Mouse (Mus musculus) midbrain, embryonic 13.5 days (tissue): Measurements from ENCODE around the gene Rilp. TPM values are rescaled to one million over a fixed set of nuclear protein-coding genes. Genes with fewer than 3 reads are reported as not detected.

ENCODE experiments used
- ATAC-seq: fragments of 200-750 bp; cut with Nextera tagmentation; 2 replicates; pipeline ENCODE4 v1.8.0; 2017; ENCODE audit warnings: mild to moderate bottlenecking, moderate TSS enrichment, moderate library complexity
- H3K27ac ChIP-seq: fragments of 300-500 bp; sonication (generic); 2 replicates; pipeline ENCODE4 v1.5.1; 2015; ENCODE audit warnings: inconsistent platforms, mild to moderate bottlenecking, moderate library complexity
- H3K27me3 ChIP-seq: fragments of 300-500 bp; sonication (generic); 2 replicates; pipeline ENCODE4 v1.6.1; 2015; ENCODE audit warnings: mild to moderate bottlenecking, inconsistent platforms
- H3K36me3 ChIP-seq: fragments of 300-500 bp; sonication (generic); 2 replicates; pipeline ENCODE4 v1.6.1; 2015; ENCODE audit warnings: mild to moderate bottlenecking, inconsistent platforms
- H3K4me1 ChIP-seq: fragments of 300-500 bp; sonication (generic); replicated peaks from 2 replicates; pipeline ENCODE4 v1.6.1; 2015; ENCODE audit warnings: inconsistent platforms
- H3K4me2 ChIP-seq: fragments of 300-500 bp; sonication (generic); replicated peaks from 2 replicates; pipeline ENCODE4 v1.6.1; 2015; ENCODE audit warnings: moderate library complexity, mild to moderate bottlenecking, inconsistent platforms
- H3K4me3 ChIP-seq: fragments of 300-500 bp; sonication (generic); replicated peaks from 2 replicates; pipeline ENCODE4 v1.5.1; 2015; ENCODE audit warnings: mild to moderate bottlenecking, inconsistent platforms
- H3K9ac ChIP-seq: fragments of 300-500 bp; sonication (generic); replicated peaks from 2 replicates; pipeline ENCODE4 v1.6.1; 2015; ENCODE audit warnings: mild to moderate bottlenecking, inconsistent platforms
- H3K9me3 ChIP-seq: fragments of 300-500 bp; sonication (generic); 2 replicates; pipeline ENCODE4 v1.6.1; 2016; ENCODE audit warnings: mild to moderate bottlenecking, inconsistent platforms
- WGBS: fragments of 180-500 bp; shearing (Covaris S2); methylation state at CpG from one replicate; pipeline ENCODE4 v1.1.7; 2015; 5-methylcytosine and 5-hydroxymethylcytosine counted together
- polyA plus RNA-seq: library from polyadenylated mRNA; unstranded; fragments of >200 nt; fragmentation: Nextera tagmentation; extraction: Ambion mirVana; gene quantifications from 2 replicates; pipeline ENCODE4 v1.2.1, GENCODE M21; 2015

Rilp gene
- 0.97 and 1.2 TPM in 2 replicates for polyA plus RNA-seq

DNA sequence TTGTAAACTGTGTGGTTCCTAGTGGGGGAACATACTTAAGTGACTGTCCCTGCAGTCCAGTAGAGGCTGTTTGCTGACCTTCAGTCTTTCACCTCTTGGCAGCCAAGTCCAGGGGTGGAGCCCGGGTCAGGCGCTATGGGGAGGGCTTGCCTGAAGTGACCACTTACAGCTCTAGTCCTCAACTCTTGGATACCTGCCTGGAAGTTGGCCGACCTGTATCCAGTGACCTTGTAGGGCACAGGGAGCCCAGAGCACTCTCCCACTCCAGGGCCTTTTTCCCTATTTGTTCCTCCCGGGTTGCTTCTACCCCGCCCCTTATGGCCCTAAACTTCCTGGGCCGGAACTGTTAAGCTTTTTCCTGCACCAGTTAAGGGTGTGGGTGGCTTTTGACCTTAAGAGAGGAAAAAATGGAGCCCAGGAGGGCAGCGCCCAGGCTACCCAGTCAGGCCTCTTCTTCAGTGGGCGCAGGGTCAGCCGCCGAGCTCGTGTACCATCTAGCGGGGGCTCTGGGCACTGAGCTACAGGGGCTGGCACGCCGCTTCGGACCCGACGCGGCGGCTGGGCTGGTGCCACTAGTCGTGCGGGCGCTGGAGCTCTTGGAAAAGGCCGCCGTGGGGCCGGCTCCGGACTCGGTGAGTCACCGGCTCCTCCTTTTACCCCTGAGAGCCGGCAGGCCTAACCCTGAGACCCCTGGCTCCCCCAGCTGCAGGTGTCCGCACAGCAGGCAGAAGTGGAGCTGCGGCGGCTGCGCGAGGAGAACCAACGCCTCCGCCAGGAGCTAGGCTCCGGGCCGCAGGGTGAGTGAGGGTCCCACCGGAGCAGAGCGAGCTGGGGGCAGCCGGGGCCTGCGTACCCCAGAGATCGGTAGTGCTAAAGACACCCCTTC is at the start of gene Rilp:
Rilp (plus strand) TSS at position 354 of the 886 bp plus-strand sequence.
- H3K4me1 ChIP-seq = peaks cover 17% of the 10 kb centered on the region
- peak within 1 kb of the TSS; percentile 51 for H3K4me3 ChIP-seq
- ATAC-seq = peak; percentile 81
- peaks cover 55% of the 10 kb centered on the region for H3K36me3 ChIP-seq
- H3K9me3 ChIP-seq = no peaks in the 10 kb centered on the region
- H3K27me3 ChIP-seq = no peaks in the 10 kb centered on the region
- WGBS = 3% methylated on average over 43 of the region's 43 CpGs
- peak within 1 kb of the TSS; percentile 59 for H3K27ac ChIP-seq
- peak within 1 kb of the TSS; percentile 60 for H3K9ac ChIP-seq
- H3K4me2 ChIP-seq = peak within 1 kb of the TSS; percentile 70

DNA sequence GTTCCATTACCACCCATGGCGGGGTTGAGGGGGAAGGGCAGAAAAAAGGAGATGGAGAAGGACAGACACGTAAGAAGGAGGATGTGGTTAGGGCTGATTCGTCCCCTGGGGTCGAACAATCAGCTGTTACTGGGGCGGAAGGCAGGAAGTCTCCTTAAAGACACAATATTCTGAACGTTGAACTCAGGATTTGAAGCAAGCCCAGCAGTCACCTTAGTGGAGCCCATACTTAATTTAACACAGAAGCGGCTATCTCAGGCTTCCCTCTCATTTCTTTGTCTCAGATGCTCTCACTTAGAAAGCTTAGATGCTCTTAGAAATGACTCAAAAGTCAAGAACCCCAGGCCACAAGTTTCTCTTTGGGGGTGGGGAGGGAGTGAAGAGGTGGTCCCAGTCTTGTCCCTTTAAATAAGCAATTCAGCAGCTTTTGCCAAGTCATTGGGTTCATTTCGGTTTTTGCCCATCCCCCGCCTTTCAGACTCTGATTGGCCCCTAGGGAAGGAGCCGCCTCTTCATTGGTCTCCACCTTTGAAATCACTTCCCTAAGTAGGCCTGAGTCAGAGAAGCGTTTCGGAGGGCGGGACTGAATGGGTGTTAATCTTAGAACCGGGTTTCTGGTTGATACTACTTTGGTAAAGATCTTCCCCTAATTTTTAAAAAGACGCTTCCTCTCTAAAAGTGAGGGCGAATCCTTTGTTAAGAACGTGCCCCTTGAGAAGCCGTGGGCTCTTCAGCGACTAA is 49.6 kb upstream of the Rilp start:
- 2% methylated on average over 19 of the region's 19 CpGs for WGBS
- Histone ChIP-seq H3K4me1 (peaks cover 36% of the 10 kb centered on the region), H3K27me3 (no peaks in the 10 kb centered on the region; the same call in 1 of the 2 replicates), H3K36me3 (peaks cover 8% of the 10 kb centered on the region), H3K4me2 (peak overlapping the region; percentile 98), H3K27ac (peak overlapping the region; percentile 81), H3K9ac (peak overlapping the region; percentile 56), H3K4me3 (peak overlapping the region; percentile 85), H3K9me3 (no peaks in the 10 kb centered on the region)
- no peak for ATAC-seq

DNA sequence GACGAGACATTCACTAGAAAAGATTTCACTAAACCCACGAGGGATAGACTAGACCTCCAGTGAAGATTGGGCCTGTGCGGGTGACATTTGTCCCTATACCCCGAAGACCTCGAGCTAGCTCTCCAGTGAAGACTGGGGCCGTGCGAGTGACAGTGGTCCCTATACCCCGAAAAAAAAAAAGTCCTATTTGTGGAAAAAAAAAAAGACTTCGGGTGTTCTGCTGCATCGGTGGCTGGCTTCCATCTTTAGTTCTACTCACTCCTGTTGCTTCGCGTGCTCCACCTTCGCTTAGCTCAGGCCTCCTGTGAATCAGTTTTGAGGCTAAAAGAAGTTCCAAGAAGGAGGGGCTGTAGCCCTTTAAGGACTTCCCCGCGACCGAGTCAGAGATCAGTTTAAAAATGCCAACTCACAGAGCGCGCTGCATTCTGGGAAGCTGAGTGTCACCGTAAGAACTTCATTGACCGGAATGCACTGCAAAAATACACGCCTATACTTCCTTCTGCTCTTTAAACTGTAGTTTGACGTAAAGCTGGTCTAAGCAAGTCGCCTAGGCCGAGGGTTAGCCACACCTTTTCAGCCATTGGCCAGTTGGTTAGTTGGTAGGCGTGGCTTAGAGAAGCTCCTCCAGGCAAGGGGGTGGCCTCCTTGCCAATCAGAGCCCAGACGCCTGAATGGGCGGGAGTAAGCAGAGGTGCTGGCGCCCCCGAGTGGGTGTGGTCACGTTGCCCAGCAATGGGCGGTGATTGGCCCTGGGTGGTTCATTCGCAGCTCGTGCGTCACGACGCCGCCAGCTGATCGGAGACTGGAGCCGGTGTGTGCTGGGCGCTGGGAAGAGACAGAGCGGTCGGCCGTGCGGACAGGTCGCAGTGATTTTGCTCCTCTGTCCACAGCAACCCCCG is 48.8 kb upstream of the Rilp start, which contains the start of gene Tlcd2:
Tlcd2 (plus strand) TSS at position 872 of the 899 bp plus-strand sequence.
- Histone ChIP-seq H3K4me1 (peaks cover 36% of the 10 kb centered on the region), H3K36me3 (peaks cover 16% of the 10 kb centered on the region), H3K9me3 (no peaks in the 10 kb centered on the region), H3K27ac (peak within 1 kb of the TSS; percentile 81), H3K9ac (peak within 1 kb of the TSS; percentile 81), H3K4me3 (peak within 1 kb of the TSS; percentile 85), H3K27me3 (no peaks in the 10 kb centered on the region; the same call in 1 of the 2 replicates), H3K4me2 (peak within 1 kb of the TSS; percentile 98)
- ATAC-seq = peak; percentile 97
- whole genome bisulfite sequencing = under 1% methylated on average over 46 of the region's 46 CpGs

DNA sequence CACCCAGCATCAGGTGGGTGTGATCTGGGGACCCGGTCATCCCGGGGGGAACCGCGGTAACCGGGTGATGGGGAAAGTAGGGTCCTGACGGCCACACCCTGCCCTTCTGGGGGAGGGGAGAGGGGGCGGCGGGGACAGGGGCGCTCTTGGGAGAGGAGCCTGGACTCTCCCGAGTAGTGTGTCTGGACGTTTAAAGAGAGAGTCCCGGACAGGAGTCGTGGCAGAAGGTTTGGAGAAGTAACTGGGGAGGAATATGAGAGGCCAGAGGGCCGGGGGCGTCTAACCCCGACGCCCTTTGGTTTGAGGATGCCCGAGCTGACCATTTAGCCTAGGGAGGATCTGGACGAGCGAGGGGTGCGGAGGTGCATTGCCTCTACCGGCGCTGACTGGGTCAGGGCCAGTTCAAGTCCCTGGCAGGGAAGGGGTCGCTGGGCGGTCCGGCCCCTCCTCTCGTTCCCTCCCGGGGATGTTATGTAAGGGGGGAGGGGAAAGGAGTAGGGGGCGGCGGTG is 48.1 kb upstream of the Rilp start:
- H3K9ac ChIP-seq = peak overlapping the region; percentile 81
- no peaks in the 10 kb centered on the region for H3K9me3 ChIP-seq
- peak overlapping the region; percentile 69 for H3K27ac ChIP-seq
- peak; percentile 59 for ATAC-seq
- peaks cover 19% of the 10 kb centered on the region for H3K36me3 ChIP-seq
- peak overlapping the region; percentile 98 for H3K4me2 ChIP-seq
- H3K4me1 ChIP-seq = peaks cover 36% of the 10 kb centered on the region
- H3K27me3 ChIP-seq = no peaks in the 10 kb centered on the region; the same call in 1 of the 2 replicates
- under 1% methylated on average over 27 of the region's 30 CpGs for WGBS
- peak overlapping the region; percentile 85 for H3K4me3 ChIP-seq

DNA sequence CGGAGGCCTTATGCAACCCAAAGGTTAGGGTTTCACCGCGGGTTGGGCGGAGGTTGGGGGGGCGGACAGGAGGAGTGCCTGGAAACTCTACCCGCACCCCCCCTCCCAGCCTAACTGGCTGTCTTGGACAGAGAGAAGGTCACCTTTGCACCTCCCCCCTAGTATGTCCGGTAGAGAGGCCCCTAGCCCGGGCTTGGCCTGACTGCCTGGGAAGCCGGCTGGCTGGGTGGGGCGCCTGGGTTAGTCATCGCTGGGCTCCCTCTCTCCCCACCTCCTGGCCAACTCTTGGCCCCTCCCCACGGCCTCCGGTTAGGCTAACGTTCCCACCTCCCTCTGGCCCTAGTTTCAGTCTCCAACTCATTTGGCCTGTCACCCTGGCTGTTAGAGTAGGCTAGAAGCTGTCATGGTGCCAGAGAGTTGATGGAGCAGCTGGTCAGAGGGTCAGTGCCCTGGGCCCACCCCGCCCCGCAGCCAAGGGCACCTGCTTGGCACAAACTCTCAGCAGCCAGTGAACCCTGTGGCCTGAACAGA is 47.6 kb upstream of the Rilp start:
- Histone ChIP-seq H3K27me3 (no peaks in the 10 kb centered on the region; the same call in 1 of the 2 replicates), H3K9me3 (no peaks in the 10 kb centered on the region), H3K36me3 (peaks cover 19% of the 10 kb centered on the region), H3K9ac (peak overlapping the region; percentile 81), H3K4me3 (peak overlapping the region; percentile 85), H3K4me2 (peak overlapping the region; percentile 98), H3K27ac (no peak overlapping the region), H3K4me1 (peaks cover 36% of the 10 kb centered on the region)
- 0 out of 2 replicates have a peak, but pooled peaks have one; percentile 8 for ATAC-seq
- 5% methylated on average over 15 of the region's 16 CpGs for WGBS

DNA sequence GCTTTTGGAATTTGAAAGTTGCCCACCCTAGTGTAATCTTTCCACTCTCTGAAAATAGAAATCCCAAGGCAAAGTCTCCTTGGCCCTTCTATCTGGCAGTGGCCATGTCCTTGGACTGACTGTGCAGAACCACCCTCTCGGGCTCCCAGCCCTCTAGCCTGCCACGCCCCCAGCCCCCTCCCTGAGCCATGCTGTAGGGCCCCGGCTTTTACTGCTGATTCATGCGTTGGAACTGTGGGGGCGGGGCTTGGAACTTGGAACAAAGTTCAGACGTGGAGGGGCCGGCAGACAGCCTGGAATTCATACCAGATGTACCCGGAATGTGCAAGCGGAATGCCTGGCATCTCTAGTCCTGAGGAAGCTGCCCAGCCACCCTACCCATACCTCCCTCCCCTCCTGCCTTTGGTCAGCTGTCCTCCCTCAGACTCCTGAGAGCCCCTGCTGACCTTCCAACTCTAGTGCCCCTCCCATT is 47.0 kb upstream of the Rilp start:
- WGBS = 8% methylated on average over 9 of the region's 9 CpGs
- Histone ChIP-seq H3K4me2 (peak overlapping the region; percentile 98), H3K4me1 (peaks cover 41% of the 10 kb centered on the region), H3K9ac (no peak overlapping the region), H3K4me3 (peak overlapping the region; percentile 85), H3K27me3 (peaks cover 4% of the 10 kb centered on the region), H3K9me3 (no peaks in the 10 kb centered on the region), H3K27ac (no peak overlapping the region), H3K36me3 (peaks cover 19% of the 10 kb centered on the region)
- ATAC-seq = no peak

DNA sequence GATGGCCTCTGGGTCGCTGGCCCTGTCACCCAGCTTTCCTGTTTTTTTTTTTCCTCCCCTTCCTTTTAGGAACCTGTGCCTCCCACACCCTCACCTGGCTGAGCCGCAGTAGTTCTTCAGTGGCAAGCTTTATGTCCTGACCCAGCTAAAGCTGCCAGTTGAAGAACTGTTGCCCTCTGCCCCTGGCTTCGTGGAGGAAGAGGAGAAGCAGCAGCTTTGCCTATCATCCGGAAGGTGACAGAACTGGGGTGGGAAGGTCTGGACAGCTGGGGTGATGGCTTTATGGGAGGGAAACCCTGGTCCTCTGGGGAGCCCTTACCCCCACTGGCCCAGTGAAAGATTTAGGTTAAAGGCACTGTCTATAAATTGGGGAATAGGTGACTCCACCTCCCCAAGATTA is 46.3 kb upstream of the Rilp start:
- 77% methylated on average over 4 of the region's 4 CpGs for WGBS
- H3K9ac ChIP-seq = no peak overlapping the region
- no peak overlapping the region for H3K27ac ChIP-seq
- H3K4me3 ChIP-seq = no peak overlapping the region
- peaks cover 19% of the 10 kb centered on the region for H3K36me3 ChIP-seq
- ATAC-seq = no peak
- H3K9me3 ChIP-seq = no peaks in the 10 kb centered on the region
- peaks cover 4% of the 10 kb centered on the region for H3K27me3 ChIP-seq
- peaks cover 44% of the 10 kb centered on the region for H3K4me1 ChIP-seq
- no peak overlapping the region for H3K4me2 ChIP-seq

DNA sequence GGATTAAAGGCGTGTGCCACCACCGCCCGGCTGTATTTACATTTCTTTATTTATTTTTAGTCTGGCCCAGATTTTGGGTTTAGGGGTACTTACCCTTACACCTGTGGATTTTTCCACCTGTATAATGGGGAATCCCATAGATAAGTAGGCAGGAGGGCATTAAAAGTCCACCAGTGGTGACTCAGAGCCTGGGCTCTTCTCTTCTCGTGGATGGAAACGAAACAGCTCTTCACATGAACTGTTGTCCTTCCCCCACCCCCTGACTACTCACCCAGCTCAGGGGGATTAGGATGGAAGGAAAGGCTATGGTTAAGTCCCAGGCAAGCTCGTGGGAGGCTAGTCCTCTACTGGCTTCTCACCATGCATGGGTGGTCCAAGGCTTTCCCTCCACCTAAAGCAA is 45.5 kb upstream of the Rilp start:
- no peak for ATAC-seq
- WGBS = 87% methylated on average over 6 of the region's 6 CpGs

DNA sequence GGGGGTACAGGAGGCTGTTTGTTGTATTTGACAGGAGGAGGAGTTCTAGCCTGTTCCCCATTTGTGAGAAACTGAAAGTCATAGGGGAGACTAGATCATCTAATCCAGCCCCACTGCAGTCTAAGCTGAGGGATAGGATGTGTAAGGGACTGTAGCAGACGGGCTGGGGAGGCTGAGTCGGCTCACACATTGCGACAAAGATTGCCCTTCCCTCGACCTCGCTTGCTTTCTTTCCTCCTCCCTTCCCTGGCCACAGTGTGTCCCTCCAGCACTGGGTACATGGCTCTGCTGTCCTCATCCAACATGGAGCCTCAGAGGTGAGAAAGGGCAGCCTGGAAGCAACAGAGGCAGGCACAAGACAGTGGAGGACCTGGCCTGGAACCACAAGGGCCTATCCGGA is 44.8 kb upstream of the Rilp start:
- 88% methylated on average over 6 of the region's 6 CpGs for WGBS
- H3K4me1 ChIP-seq = peaks cover 37% of the 10 kb centered on the region
- no peak overlapping the region for H3K9ac ChIP-seq
- H3K27me3 ChIP-seq = peaks cover 7% of the 10 kb centered on the region
- H3K36me3 ChIP-seq = peaks cover 19% of the 10 kb centered on the region
- no peak overlapping the region for H3K27ac ChIP-seq
- no peak overlapping the region for H3K4me2 ChIP-seq
- H3K9me3 ChIP-seq = no peaks in the 10 kb centered on the region
- no peak overlapping the region for H3K4me3 ChIP-seq
- no peak for ATAC-seq

More for the DNA sequence above, 45.5 kb upstream of the Rilp start:
- H3K9me3 ChIP-seq = no peaks in the 10 kb centered on the region
- no peak overlapping the region for H3K27ac ChIP-seq
- H3K4me1 ChIP-seq = peaks cover 44% of the 10 kb centered on the region
- H3K9ac ChIP-seq = no peak overlapping the region
- no peak overlapping the region for H3K4me2 ChIP-seq
- H3K4me3 ChIP-seq = no peak overlapping the region
- peaks cover 7% of the 10 kb centered on the region for H3K27me3 ChIP-seq
- peaks cover 19% of the 10 kb centered on the region for H3K36me3 ChIP-seq

DNA sequence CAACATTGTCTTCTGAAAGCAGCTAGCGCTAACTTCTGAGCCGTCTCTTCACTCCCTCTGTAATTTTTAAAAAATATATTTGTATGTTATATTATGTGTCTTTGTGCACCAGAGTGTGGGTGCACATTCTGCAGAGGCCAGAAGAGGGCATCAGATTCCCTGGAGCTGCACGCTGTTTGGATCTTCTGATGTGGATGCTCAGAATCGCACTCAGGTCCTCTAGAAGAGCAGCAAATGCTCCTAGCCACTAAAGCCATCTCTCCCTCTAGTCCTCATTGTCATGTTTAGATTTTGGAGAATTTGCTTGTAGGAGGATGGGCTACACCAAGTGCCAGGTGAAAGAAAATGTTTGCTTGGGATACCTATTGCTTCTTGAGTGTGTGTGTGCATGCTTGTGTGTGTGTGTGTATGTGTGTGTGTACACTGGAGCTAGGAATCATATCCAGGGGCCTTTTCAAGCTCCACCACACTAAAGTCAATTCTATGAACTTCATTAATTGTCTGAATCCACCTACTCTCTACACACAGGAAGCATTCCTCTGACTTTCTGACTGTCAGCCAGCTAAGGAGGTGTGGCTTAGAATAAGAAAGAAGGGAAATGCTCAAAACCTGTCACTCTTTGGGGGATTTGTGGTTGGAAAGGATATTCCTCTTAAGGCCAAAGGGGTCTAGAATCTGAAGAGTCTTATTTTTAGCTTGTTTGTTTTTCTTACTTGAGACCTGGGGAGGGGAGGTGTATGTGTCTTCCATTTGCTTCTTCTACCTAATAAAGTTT is 43.0 kb upstream of the Rilp start:
- no peak overlapping the region for H3K4me2 ChIP-seq
- no peak overlapping the region for H3K4me3 ChIP-seq
- peaks cover 19% of the 10 kb centered on the region for H3K36me3 ChIP-seq
- H3K27me3 ChIP-seq = peaks cover 7% of the 10 kb centered on the region
- ATAC-seq = no peak
- WGBS = 99% methylated on average over 4 of the region's 4 CpGs
- no peaks in the 10 kb centered on the region for H3K9me3 ChIP-seq
- H3K9ac ChIP-seq = no peak overlapping the region
- H3K27ac ChIP-seq = no peak overlapping the region
- peaks cover 26% of the 10 kb centered on the region for H3K4me1 ChIP-seq
